Mouse (Mus musculus): ENCODE results near the gene Yipf2. TPM values are rescaled to one million over a fixed set of nuclear protein-coding genes. Genes with fewer than 3 reads are reported as not detected.
A peak's percentile ranks its signal among the peaks of the same experiment; 100 is the strongest.

Gene Yipf2
- polyA plus RNA-seq (2014; fragmentation: Nextera tagmentation; extraction: Ambion mirVana), result 19.4 and 20.5 TPM in 2 replicates

DNA sequence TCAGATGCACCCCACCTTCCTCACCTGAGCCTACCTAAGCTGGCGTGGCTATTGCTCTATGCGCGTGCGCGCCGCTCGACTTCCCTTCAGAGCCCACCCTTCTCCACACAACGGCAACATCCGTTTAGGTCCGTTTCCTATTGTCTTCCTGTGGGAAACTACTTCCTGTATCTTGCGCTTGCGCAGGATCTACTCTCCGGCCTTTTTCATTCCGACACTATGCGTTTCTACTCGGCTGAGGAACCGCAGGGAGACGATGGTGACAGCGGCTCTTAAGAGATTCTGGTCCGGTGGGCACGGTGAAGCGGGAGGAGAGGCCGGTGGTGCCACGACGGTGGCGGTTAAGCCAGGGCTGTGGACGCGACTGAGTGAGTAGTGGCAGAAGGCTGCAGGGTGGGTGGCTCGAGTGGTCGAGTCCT lies at the start of gene Yipf2, which contains the start of gene Timm29:
Gene Yipf2 (minus strand): TSS at position 126 of the 419 bp plus-strand sequence.
Gene Timm29 (plus strand): TSS at position 20 of the 419 bp plus-strand sequence.
- under 1% methylated on average over 30 of the region's 30 CpGs for WGBS
- peak; percentile 93 for ATAC-seq (ENCODE audit: low FRiP score, low TSS enrichment)
- no peaks in the 10 kb centered on the region for H3K27me3 ChIP-seq (ENCODE audit: control insufficient read depth, insufficient read depth, low read length)

DNA sequence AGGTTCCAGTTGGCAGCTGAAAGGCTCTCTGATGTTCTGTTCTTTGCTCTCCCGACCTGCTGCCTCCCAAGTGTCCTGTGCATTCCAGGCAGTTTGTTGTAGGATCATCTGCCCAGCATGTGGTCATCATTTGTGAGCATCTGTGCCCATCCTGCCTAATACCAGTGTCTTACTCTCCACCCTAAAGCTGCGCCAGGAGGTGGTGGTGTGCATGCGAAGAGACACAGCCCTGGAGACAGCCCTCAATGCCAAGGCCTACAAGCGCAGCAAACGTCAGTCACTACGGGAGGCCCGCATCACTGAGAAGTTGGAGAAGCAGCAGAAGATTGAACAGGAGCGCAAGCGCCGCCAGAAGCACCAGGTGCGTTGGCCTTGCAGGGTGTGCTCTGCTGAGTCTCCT lies 46.4 kb upstream of the Yipf2 start:
- WGBS, result 95% methylated on average over 11 of the region's 11 CpGs

More for the DNA sequence above, at the start of gene Yipf2, which contains the start of gene Timm29:
- DNase-seq, result peak; percentile 99
- peak within 1 kb of the TSS; percentile 96 for H3K4me2 ChIP-seq (ENCODE audit: low read length)
- H3K9me3 ChIP-seq (ENCODE audit: control insufficient read depth, low read length), result no peaks in the 10 kb centered on the region
- peak within 1 kb of the TSS; percentile 88 for H3K27ac ChIP-seq (replicated peaks; ENCODE audit: low read depth, low read length)
- H3K4me1 ChIP-seq (ENCODE audit: control insufficient read depth, insufficient read depth, low read length), result peaks cover 26% of the 10 kb centered on the region
- peak within 1 kb of the TSS; percentile 90 for H3K9ac ChIP-seq (replicated peaks; ENCODE audit: low read length)
- peak within 1 kb of the TSS; percentile 93 for H3K4me3 ChIP-seq (replicated peaks; ENCODE audit: low read depth, low read length)
- H3K36me3 ChIP-seq (ENCODE audit: control insufficient read depth, insufficient read depth, low read length), result peaks cover 46% of the 10 kb centered on the region

DNA sequence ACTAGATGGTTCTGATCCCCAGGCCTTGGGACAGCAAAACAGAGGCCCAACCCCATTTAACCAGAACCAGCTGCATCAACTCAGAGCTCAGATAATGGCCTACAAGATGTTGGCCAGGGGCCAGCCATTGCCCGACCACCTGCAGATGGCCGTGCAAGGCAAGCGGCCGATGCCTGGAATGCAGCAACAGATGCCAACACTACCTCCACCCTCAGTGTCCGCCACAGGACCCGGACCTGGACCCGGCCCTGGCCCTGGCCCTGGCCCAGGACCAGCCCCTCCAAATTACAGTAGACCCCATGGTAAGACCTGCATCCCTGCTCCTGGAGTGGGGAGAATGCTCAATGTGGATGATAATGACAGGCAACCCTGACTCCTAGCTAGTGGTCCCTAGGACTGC lies 43.0 kb upstream of the Yipf2 start:
- ATAC-seq (ENCODE audit: low FRiP score, low TSS enrichment), result no peak
- Histone ChIP-seq H3K4me1 (ENCODE audit: control insufficient read depth, insufficient read depth, low read length) (no peaks in the 10 kb centered on the region), H3K4me2 (ENCODE audit: low read length) (no peak overlapping the region), H3K27me3 (ENCODE audit: control insufficient read depth, insufficient read depth, low read length) (no peaks in the 10 kb centered on the region), H3K9me3 (ENCODE audit: control insufficient read depth, low read length) (no peaks in the 10 kb centered on the region), H3K9ac (replicated peaks; ENCODE audit: low read length) (no peak overlapping the region), H3K4me3 (replicated peaks; ENCODE audit: low read depth, low read length) (no peak overlapping the region), H3K27ac (replicated peaks; ENCODE audit: low read depth, low read length) (no peak overlapping the region), H3K36me3 (ENCODE audit: control insufficient read depth, insufficient read depth, low read length) (peaks cover 84% of the 10 kb centered on the region)
- WGBS, result 79% methylated on average over 7 of the region's 7 CpGs
- peak; percentile 26 for DNase-seq

More for the DNA sequence above, 46.4 kb upstream of the Yipf2 start:
- peaks cover 100% of the 10 kb centered on the region for H3K36me3 ChIP-seq (ENCODE audit: control insufficient read depth, insufficient read depth, low read length)
- H3K4me1 ChIP-seq (ENCODE audit: control insufficient read depth, insufficient read depth, low read length), result no peaks in the 10 kb centered on the region
- no peak overlapping the region for H3K27ac ChIP-seq (replicated peaks; ENCODE audit: low read depth, low read length)
- H3K9ac ChIP-seq (replicated peaks; ENCODE audit: low read length), result no peak overlapping the region
- H3K9me3 ChIP-seq (ENCODE audit: control insufficient read depth, low read length), result no peaks in the 10 kb centered on the region
- H3K4me2 ChIP-seq (ENCODE audit: low read length), result no peak overlapping the region
- no peaks in the 10 kb centered on the region for H3K27me3 ChIP-seq (ENCODE audit: control insufficient read depth, insufficient read depth, low read length)
- ATAC-seq (ENCODE audit: low FRiP score, low TSS enrichment) (no peak), DNase-seq (no peak)
- H3K4me3 ChIP-seq (replicated peaks; ENCODE audit: low read depth, low read length), result no peak overlapping the region

- H3K36me3 ChIP-seq (ENCODE audit: control insufficient read depth, insufficient read depth, low read length), result peaks cover 59% of the 10 kb centered on the region
These were observed 40.5 kb upstream of the Yipf2 start for GRCm38 (mm10) chr9:21633106-21633505.

GRCm38 (mm10) chr9:21630673-21631072 lies 38.0 kb upstream of the Yipf2 start:
- H3K27me3 ChIP-seq (ENCODE audit: control insufficient read depth, insufficient read depth, low read length), result no peaks in the 10 kb centered on the region
- 81% methylated on average over 3 of the region's 3 CpGs for WGBS

More at GRCm38 (mm10) chr9:21633106-21633505, 40.5 kb upstream of the Yipf2 start:
- H3K9me3 ChIP-seq (ENCODE audit: control insufficient read depth, low read length), result no peaks in the 10 kb centered on the region
- no peak overlapping the region for H3K9ac ChIP-seq (replicated peaks; ENCODE audit: low read length)
- no peak overlapping the region for H3K27ac ChIP-seq (replicated peaks; ENCODE audit: low read depth, low read length)
- no peaks in the 10 kb centered on the region for H3K4me1 ChIP-seq (ENCODE audit: control insufficient read depth, insufficient read depth, low read length)
- WGBS, result 69% methylated on average over 3 of the region's 3 CpGs
- no peak overlapping the region for H3K4me2 ChIP-seq (ENCODE audit: low read length)
- H3K4me3 ChIP-seq (replicated peaks; ENCODE audit: low read depth, low read length), result no peak overlapping the region
- H3K27me3 ChIP-seq (ENCODE audit: control insufficient read depth, insufficient read depth, low read length), result no peaks in the 10 kb centered on the region
- DNase-seq (no peak), ATAC-seq (ENCODE audit: low FRiP score, low TSS enrichment) (no peak)

GRCm38 (mm10) chr9:21627145-21627795 lies 34.6 kb upstream of the Yipf2 start:
- Histone ChIP-seq H3K4me3 (replicated peaks; ENCODE audit: low read depth, low read length) (no peak overlapping the region), H3K4me2 (ENCODE audit: low read length) (no peak overlapping the region), H3K9ac (replicated peaks; ENCODE audit: low read length) (no peak overlapping the region), H3K4me1 (ENCODE audit: control insufficient read depth, insufficient read depth, low read length) (0 out of 2 replicates have a peak, but pooled peaks cover 3% of the 10 kb centered on the region), H3K27me3 (ENCODE audit: control insufficient read depth, insufficient read depth, low read length) (no peaks in the 10 kb centered on the region), H3K9me3 (ENCODE audit: control insufficient read depth, low read length) (no peaks in the 10 kb centered on the region), H3K27ac (replicated peaks; ENCODE audit: low read depth, low read length) (no peak overlapping the region), H3K36me3 (ENCODE audit: control insufficient read depth, insufficient read depth, low read length) (peaks cover 4% of the 10 kb centered on the region; the same call in 1 of the 2 replicates)
- WGBS, result 84% methylated on average over 5 of the region's 5 CpGs
- ATAC-seq (ENCODE audit: low FRiP score, low TSS enrichment) (no peak), DNase-seq (peak; percentile 39)

More at GRCm38 (mm10) chr9:21630673-21631072, 38.0 kb upstream of the Yipf2 start:
- ATAC-seq (ENCODE audit: low FRiP score, low TSS enrichment) (no peak), DNase-seq (peak; percentile 60)
- Histone ChIP-seq H3K4me1 (ENCODE audit: control insufficient read depth, insufficient read depth, low read length) (no peaks in the 10 kb centered on the region), H3K9ac (replicated peaks; ENCODE audit: low read length) (no peak overlapping the region), H3K4me3 (replicated peaks; ENCODE audit: low read depth, low read length) (no peak overlapping the region), H3K4me2 (ENCODE audit: low read length) (no peak overlapping the region), H3K27ac (replicated peaks; ENCODE audit: low read depth, low read length) (no peak overlapping the region), H3K9me3 (ENCODE audit: control insufficient read depth, low read length) (no peaks in the 10 kb centered on the region), H3K36me3 (ENCODE audit: control insufficient read depth, insufficient read depth, low read length) (peaks cover 34% of the 10 kb centered on the region)

- Histone ChIP-seq H3K4me1 (ENCODE audit: control insufficient read depth, insufficient read depth, low read length) (0 out of 2 replicates have a peak, but pooled peaks cover 3% of the 10 kb centered on the region), H3K4me2 (ENCODE audit: low read length) (no peak overlapping the region), H3K4me3 (replicated peaks; ENCODE audit: low read depth, low read length) (no peak overlapping the region), H3K36me3 (ENCODE audit: control insufficient read depth, insufficient read depth, low read length) (peaks cover 4% of the 10 kb centered on the region; the same call in 1 of the 2 replicates), H3K9ac (replicated peaks; ENCODE audit: low read length) (no peak overlapping the region), H3K27me3 (ENCODE audit: control insufficient read depth, insufficient read depth, low read length) (no peaks in the 10 kb centered on the region), H3K27ac (replicated peaks; ENCODE audit: low read depth, low read length) (no peak overlapping the region), H3K9me3 (ENCODE audit: control insufficient read depth, low read length) (no peaks in the 10 kb centered on the region)
- DNase-seq (peak; percentile 9), ATAC-seq (ENCODE audit: low FRiP score, low TSS enrichment) (no peak)
These were observed 33.9 kb upstream of the Yipf2 start for GRCm38 (mm10) chr9:21626571-21626970.

DNA sequence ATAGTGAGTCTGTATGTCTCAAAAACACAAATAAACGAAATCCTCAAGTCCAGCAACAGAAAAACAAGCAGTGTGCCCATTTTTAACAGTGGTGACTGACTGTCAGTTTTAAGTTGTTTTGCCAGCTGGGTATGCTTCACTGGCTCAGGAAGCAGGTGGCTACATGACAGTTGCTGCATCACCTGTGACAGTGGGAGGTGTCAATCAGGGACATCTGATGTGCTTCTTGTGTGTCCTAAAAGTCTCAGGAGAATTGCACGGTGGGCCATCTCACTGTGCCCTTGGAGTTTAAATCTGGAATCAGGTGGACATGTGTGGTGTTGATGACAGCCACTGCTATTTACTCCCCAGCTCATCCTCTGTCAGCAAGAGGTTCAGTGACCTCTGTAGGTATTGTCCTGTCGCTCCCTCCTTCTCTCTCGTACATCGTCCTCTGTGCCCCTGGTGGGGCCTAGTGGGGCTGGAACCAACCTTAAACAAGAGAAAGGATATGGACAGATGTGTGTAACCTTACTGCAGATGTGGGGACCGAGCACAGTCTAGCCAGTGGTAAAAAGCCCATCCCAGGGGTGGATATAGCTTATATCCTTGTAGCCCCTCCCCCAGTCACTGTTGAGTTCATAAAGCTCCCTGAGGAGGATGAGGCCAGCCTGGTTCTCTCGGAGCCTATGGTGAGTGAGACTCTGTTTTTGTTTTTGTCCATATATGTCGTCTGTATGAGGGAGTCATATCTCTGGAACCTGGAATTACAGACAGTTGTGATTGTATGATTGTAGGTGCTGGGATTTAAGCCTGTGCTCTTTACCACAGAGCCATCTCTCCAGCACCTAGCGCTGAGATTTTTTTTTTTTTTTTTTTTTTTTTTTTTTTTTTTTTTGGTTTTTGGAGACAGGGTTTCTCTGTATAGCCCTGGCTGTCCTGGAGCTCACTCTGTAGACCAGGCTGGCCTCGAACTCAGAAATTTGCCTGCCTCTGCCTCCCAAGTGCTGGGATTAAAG lies 33.0 kb upstream of the Yipf2 start:
- no peak overlapping the region for H3K4me3 ChIP-seq (replicated peaks; ENCODE audit: low read depth, low read length)
- no peaks in the 10 kb centered on the region for H3K27me3 ChIP-seq (ENCODE audit: control insufficient read depth, insufficient read depth, low read length)
- no peak overlapping the region for H3K9ac ChIP-seq (replicated peaks; ENCODE audit: low read length)
- H3K9me3 ChIP-seq (ENCODE audit: control insufficient read depth, low read length), result no peaks in the 10 kb centered on the region
- no peak overlapping the region for H3K4me2 ChIP-seq (ENCODE audit: low read length)
- WGBS, result 86% methylated on average over 10 of the region's 10 CpGs
- H3K27ac ChIP-seq (replicated peaks; ENCODE audit: low read depth, low read length), result no peak overlapping the region
- no peak for DNase-seq
- no peak for ATAC-seq (ENCODE audit: low FRiP score, low TSS enrichment)
- 0 out of 2 replicates have a peak, but pooled peaks cover 8% of the 10 kb centered on the region for H3K4me1 ChIP-seq (ENCODE audit: control insufficient read depth, insufficient read depth, low read length)
- H3K36me3 ChIP-seq (ENCODE audit: control insufficient read depth, insufficient read depth, low read length), result no peaks in the 10 kb centered on the region
